ENCODE assay signal across 8 mouse cellular contexts in genomic region chr14:122280309-122281071, GRCm38 (mm10).
A peak's percentile ranks its signal among the peaks of the same experiment; 100 is the strongest.
DNase-seq lines count a peak whose midpoint lies in the region; ATAC-seq and TF ChIP-seq lines count a peak whose summit lies in the region.

No protein-coding gene starts in this region.

- no peak overlapping the region for H3K4me3 ChIP-seq in embryonic facial prominence, embryonic 13.5 days
- 0 out of 2 replicates have a peak overlapping the region, but pooled peaks have one; percentile 4 for H3K4me3 ChIP-seq in hindbrain, embryonic 13.5 days
- peak overlapping the region; percentile 10; the same call in 1 of the 2 replicates for H3K4me3 ChIP-seq in midbrain, embryonic 11.5 days (ENCODE audit: low read depth, low read length)
- H3K4me3 ChIP-seq in stomach, postnatal 0 days (ENCODE audit: low read depth, low read length): no peak overlapping the region

- no peak for TF ChIP-seq EP300 in stomach, postnatal 0 days (optimal IDR thresholded peaks at IDR 0.05)

- no peaks in the 10 kb centered on the region for H3K9me3 ChIP-seq in embryonic facial prominence, embryonic 13.5 days
- no peaks in the 10 kb centered on the region for H3K9me3 ChIP-seq in hindbrain, embryonic 13.5 days
- no peaks in the 10 kb centered on the region for H3K9me3 ChIP-seq in midbrain, embryonic 11.5 days (ENCODE audit: control insufficient read depth, low read length)
- no peaks in the 10 kb centered on the region for H3K9me3 ChIP-seq in stomach, postnatal 0 days (ENCODE audit: control insufficient read depth, low read length)

- no peak for ATAC-seq in embryonic facial prominence, embryonic 13.5 days (ENCODE audit: insufficient number of reproducible peaks, insufficient read depth, low FRiP score, low TSS enrichment, low read depth)
- ATAC-seq in hindbrain, embryonic 13.5 days (ENCODE audit: low FRiP score): peak; percentile 63; the same call in 1 of the 2 replicates
- ATAC-seq in midbrain, embryonic 11.5 days (ENCODE audit: low FRiP score): peak; percentile 82
- ATAC-seq in stomach, postnatal 0 days (ENCODE audit: low FRiP score, low TSS enrichment): no peak

- TF ChIP-seq CTCF in stomach, postnatal 0 days (IDR thresholded peaks at IDR 0.05; ENCODE audit: low read depth): no peak

- H3K27ac ChIP-seq in embryonic facial prominence, embryonic 13.5 days: no peak overlapping the region
- H3K27ac ChIP-seq in hindbrain, embryonic 13.5 days: peak overlapping the region; percentile 52; the same call in 1 of the 2 replicates
- peak overlapping the region; percentile 71 for H3K27ac ChIP-seq in midbrain, embryonic 11.5 days (ENCODE audit: low read depth, low read length)
- no peak overlapping the region for H3K27ac ChIP-seq in stomach, postnatal 0 days (replicated peaks)

- intact Hi-C loops in heart, postnatal 25 days (cut with DNase I): no loop called here

- H3K27me3 ChIP-seq in embryonic facial prominence, embryonic 13.5 days: peaks cover 54% of the 10 kb centered on the region
- H3K27me3 ChIP-seq in hindbrain, embryonic 13.5 days: peaks cover 79% of the 10 kb centered on the region
- peaks cover 25% of the 10 kb centered on the region; the same call in 1 of the 2 replicates for H3K27me3 ChIP-seq in midbrain, embryonic 11.5 days (ENCODE audit: control insufficient read depth, insufficient read depth, low read length)
- H3K27me3 ChIP-seq in stomach, postnatal 0 days (ENCODE audit: control insufficient read depth, insufficient read depth, low read length): no peaks in the 10 kb centered on the region

- 0 out of 2 replicates have a peak overlapping the region, but pooled peaks have one; percentile 3 for H3K4me2 ChIP-seq in embryonic facial prominence, embryonic 13.5 days
- H3K4me2 ChIP-seq in hindbrain, embryonic 13.5 days: peak overlapping the region; percentile 29
- H3K4me2 ChIP-seq in midbrain, embryonic 11.5 days: peak overlapping the region; percentile 32
- H3K4me2 ChIP-seq in stomach, postnatal 0 days (replicated peaks; ENCODE audit: low read depth): no peak overlapping the region

- no peaks in the 10 kb centered on the region for H3K36me3 ChIP-seq in embryonic facial prominence, embryonic 13.5 days
- H3K36me3 ChIP-seq in hindbrain, embryonic 13.5 days: no peaks in the 10 kb centered on the region
- no peaks in the 10 kb centered on the region for H3K36me3 ChIP-seq in midbrain, embryonic 11.5 days (ENCODE audit: control insufficient read depth, insufficient read depth, low read length)
- H3K36me3 ChIP-seq in stomach, postnatal 0 days (ENCODE audit: control insufficient read depth, insufficient read depth, low read length): no peaks in the 10 kb centered on the region

- no peak overlapping the region for H3K9ac ChIP-seq in embryonic facial prominence, embryonic 13.5 days
- 0 out of 2 replicates have a peak overlapping the region, but pooled peaks have one; percentile 35 for H3K9ac ChIP-seq in hindbrain, embryonic 13.5 days
- H3K9ac ChIP-seq in midbrain, embryonic 11.5 days (ENCODE audit: low read length): peak overlapping the region; percentile 39
- H3K9ac ChIP-seq in stomach, postnatal 0 days (ENCODE audit: low read length): no peak overlapping the region

- 0 out of 2 replicates have a peak, but pooled peaks cover 8% of the 10 kb centered on the region for H3K4me1 ChIP-seq in embryonic facial prominence, embryonic 13.5 days
- H3K4me1 ChIP-seq in hindbrain, embryonic 13.5 days (replicated peaks): peaks cover 16% of the 10 kb centered on the region
- H3K4me1 ChIP-seq in midbrain, embryonic 11.5 days (ENCODE audit: control insufficient read depth, insufficient read depth, low read length): peaks cover 21% of the 10 kb centered on the region
- H3K4me1 ChIP-seq in stomach, postnatal 0 days (replicated peaks; ENCODE audit: control insufficient read depth, insufficient read depth): no peaks in the 10 kb centered on the region

- 25% methylated on average over 21 of the region's 21 CpGs for WGBS in embryonic facial prominence, embryonic 13.5 days
- WGBS in hindbrain, embryonic 13.5 days: 9% methylated on average over 21 of the region's 21 CpGs
- WGBS in midbrain, embryonic 11.5 days: 6% methylated on average over 21 of the region's 21 CpGs
- WGBS in stomach, postnatal 0 days: 48% methylated on average over 21 of the region's 21 CpGs

- peak; percentile 3 for DNase-seq in heart, adult 9 months (ENCODE audit: low spot score in 2 of 2)
- no peak for DNase-seq in heart, postnatal 25 days (ENCODE audit: low spot score)
- DNase-seq in midbrain, embryonic 11.5 days (ENCODE audit: low spot score, missing footprints): peak; percentile 97
- no peak for DNase-seq in cerebellum, adult 8-10 months
- no peak for DNase-seq in right cerebral cortex, postnatal 10 days (ENCODE audit: low spot score in 2 of 2)
- DNase-seq in stomach, postnatal 0 days (ENCODE audit: low spot score): no peak

Comparison
In these comparisons a context has a peak if more than half of its experiments do, and no peak if none do; other contexts are left out.
1. DNase-seq: peak in heart, adult 9 months (2 of 2) and midbrain, embryonic 11.5 days (single experiment); none in heart, postnatal 25 days (single experiment), cerebellum, adult 8-10 months (single experiment), right cerebral cortex, postnatal 10 days (0 of 2) and stomach, postnatal 0 days (single experiment).
2. ATAC-seq: peak in hindbrain, embryonic 13.5 days (single experiment) and midbrain, embryonic 11.5 days (single experiment); none in embryonic facial prominence, embryonic 13.5 days (single experiment) and stomach, postnatal 0 days (single experiment).
3. H3K27ac ChIP-seq: peak in hindbrain, embryonic 13.5 days (single experiment) and midbrain, embryonic 11.5 days (single experiment); none in embryonic facial prominence, embryonic 13.5 days (single experiment) and stomach, postnatal 0 days (single experiment).
4. H3K4me3 ChIP-seq: peak in hindbrain, embryonic 13.5 days (single experiment) and midbrain, embryonic 11.5 days (single experiment); none in embryonic facial prominence, embryonic 13.5 days (single experiment) and stomach, postnatal 0 days (single experiment).
5. H3K9ac ChIP-seq: peak in hindbrain, embryonic 13.5 days (single experiment) and midbrain, embryonic 11.5 days (single experiment); none in embryonic facial prominence, embryonic 13.5 days (single experiment) and stomach, postnatal 0 days (single experiment).